In genomic region chr17:27935091-27935490, GRCm38 (mm10) we compare ENCODE assay signal across 20 mouse cellular contexts. TPM values are rescaled to one million over a fixed set of nuclear protein-coding genes. Genes with fewer than 3 reads are reported as not detected.
A peak's percentile ranks its signal among the peaks of the same experiment; 100 is the strongest.
DNase-seq lines count a peak whose midpoint lies in the region; ATAC-seq and TF ChIP-seq lines count a peak whose summit lies in the region.
"Had no signal": no experiment of that assay in that cellular context is flagged by ENCODE, and none has a peak within 500 bp of the region (broad histone marks: within the 10 kb centered on the region; RNA-seq: fewer than 3 reads in every experiment).

No protein-coding gene starts in this region.

- H3K4me2 ChIP-seq in kidney, postnatal 0 days (ENCODE audit: low read length): no peak overlapping the region
- H3K4me2 ChIP-seq in kidney, embryonic 14.5 days (replicated peaks; ENCODE audit: low read depth, low read length): no peak overlapping the region
- no peak overlapping the region for H3K4me2 ChIP-seq in intestine, postnatal 0 days (replicated peaks; ENCODE audit: low read depth)
- H3K4me2 ChIP-seq: forebrain, embryonic 15.5 days; hindbrain, embryonic 15.5 days; limb, embryonic 13.5 days; liver, embryonic 15.5 days had no signal

- H3K27ac ChIP-seq in kidney, postnatal 0 days: 0 out of 2 replicates have a peak overlapping the region, but pooled peaks have one; percentile 36
- no peak overlapping the region for H3K27ac ChIP-seq in kidney, embryonic 14.5 days (ENCODE audit: low read depth, low read length)
- peak overlapping the region; percentile 49 for H3K27ac ChIP-seq in bone marrow macrophage, adult 2 months (ENCODE audit: insufficient read depth, low read depth, low read length)
- H3K27ac ChIP-seq in intestine, postnatal 0 days (ENCODE audit: low read depth, low read length): no peak overlapping the region
- H3K27ac ChIP-seq: forebrain, embryonic 15.5 days; hindbrain, embryonic 15.5 days; liver, embryonic 15.5 days; midbrain, embryonic 10.5 days had no signal

- H3K4me1 ChIP-seq in kidney, postnatal 0 days (replicated peaks; ENCODE audit: insufficient read depth, low read length): peaks cover 23% of the 10 kb centered on the region
- H3K4me1 ChIP-seq in kidney, embryonic 14.5 days (ENCODE audit: control insufficient read depth, insufficient read depth, low read length): peaks cover 26% of the 10 kb centered on the region
- peaks cover 76% of the 10 kb centered on the region for H3K4me1 ChIP-seq in bone marrow macrophage, adult 2 months (ENCODE audit: control insufficient read depth, insufficient read depth, low read length)
- peaks cover 8% of the 10 kb centered on the region; the same call in 1 of the 2 replicates for H3K4me1 ChIP-seq in intestine, postnatal 0 days (replicated peaks; ENCODE audit: control insufficient read depth, insufficient read depth, low read length)

- H3K27me3 ChIP-seq in kidney, postnatal 0 days (ENCODE audit: insufficient read depth, low read length): no peaks in the 10 kb centered on the region
- H3K27me3 ChIP-seq in kidney, embryonic 14.5 days (ENCODE audit: control insufficient read depth, insufficient read depth, low read length): no peaks in the 10 kb centered on the region
- H3K27me3 ChIP-seq in intestine, postnatal 0 days (replicated peaks; ENCODE audit: control insufficient read depth, insufficient read depth, low read length): no peaks in the 10 kb centered on the region
- H3K27me3 ChIP-seq: forebrain, embryonic 15.5 days; hindbrain, embryonic 15.5 days; limb, embryonic 13.5 days; liver, embryonic 15.5 days; Patski had no signal

- H3K36me3 ChIP-seq in kidney, postnatal 0 days (ENCODE audit: insufficient read depth, low read length): no peaks in the 10 kb centered on the region
- no peaks in the 10 kb centered on the region for H3K36me3 ChIP-seq in kidney, embryonic 14.5 days (ENCODE audit: control insufficient read depth, insufficient read depth, low read length)
- H3K36me3 ChIP-seq in intestine, postnatal 0 days (ENCODE audit: control insufficient read depth, insufficient read depth): no peaks in the 10 kb centered on the region
- H3K36me3 ChIP-seq: forebrain, embryonic 15.5 days; hindbrain, embryonic 15.5 days; liver, embryonic 15.5 days; midbrain, embryonic 10.5 days had no signal

- no peak for TF ChIP-seq CTCF in kidney, postnatal 0 days (IDR thresholded peaks at IDR 0.05; ENCODE audit: low read depth)
- TF ChIP-seq CTCF in bone marrow macrophage, adult 2 months (IDR thresholded peaks at IDR 0.05; ENCODE audit: low read depth, low read length): no peak
- no peak for TF ChIP-seq CTCF in intestine, postnatal 0 days (IDR thresholded peaks at IDR 0.05; ENCODE audit: low read depth)

- TF ChIP-seq POLR2A in bone marrow macrophage, adult 2 months (IDR thresholded peaks at IDR 0.05; ENCODE audit: borderline replicate concordance, low read depth, low read length): no peak

- ATAC-seq in kidney, postnatal 0 days (replicated peaks; ENCODE audit: low FRiP score, low read depth): no peak
- ATAC-seq in kidney, embryonic 14.5 days (ENCODE audit: low FRiP score, low TSS enrichment): no peak
- ATAC-seq in monocyte, adult 5-6 weeks (replicated peaks; ENCODE audit: insufficient number of reproducible peaks, low FRiP score, low TSS enrichment, poor library complexity, severe bottlenecking): peak; percentile 74
- no peak for ATAC-seq in intestine, postnatal 0 days
- ATAC-seq: activated CD4-positive, CD25-positive, alpha-beta regulatory T cell, adult 4 months; forebrain, embryonic 15.5 days; Patski had no signal

- no peak overlapping the region for H3K4me3 ChIP-seq in kidney, postnatal 0 days (replicated peaks; ENCODE audit: low read depth, low read length)
- no peak overlapping the region for H3K4me3 ChIP-seq in kidney, embryonic 14.5 days (ENCODE audit: low read length)
- H3K4me3 ChIP-seq in bone marrow macrophage, adult 2 months (ENCODE audit: insufficient read depth, low read length): no peak overlapping the region
- no peak overlapping the region for H3K4me3 ChIP-seq in intestine, postnatal 0 days (ENCODE audit: low read depth, low read length)
- H3K4me3 ChIP-seq: forebrain, embryonic 15.5 days; hindbrain, embryonic 15.5 days; limb, embryonic 13.5 days; liver, embryonic 15.5 days; midbrain, embryonic 10.5 days had no signal

- no peak for DNase-seq in kidney, postnatal 0 days (ENCODE audit: low spot score)
- peak; percentile 59 for DNase-seq in lung, postnatal 10 days
- no peak for DNase-seq in gastrocnemius, postnatal 25 days
- DNase-seq: adrenal gland, postnatal 14 days; cerebellum, postnatal 10 days; heart, postnatal 10 days; kidney, adult 11 months; kidney, postnatal 25 days; layer of hippocampus, adult 9-11 months had no signal

- no peak overlapping the region for H3K9ac ChIP-seq in kidney, postnatal 0 days (ENCODE audit: low read depth, low read length)
- H3K9ac ChIP-seq in kidney, embryonic 14.5 days (ENCODE audit: low read depth, low read length): no peak overlapping the region
- H3K9ac ChIP-seq in intestine, postnatal 0 days (ENCODE audit: low read depth, low read length): no peak overlapping the region
- H3K9ac ChIP-seq: forebrain, embryonic 15.5 days; hindbrain, embryonic 15.5 days; limb, embryonic 13.5 days; liver, embryonic 15.5 days had no signal

- 72% methylated on average over 3 of the region's 3 CpGs for WGBS in kidney, postnatal 0 days
- 79% methylated on average over 3 of the region's 3 CpGs for WGBS in kidney, embryonic 14.5 days
- 78% methylated on average over 3 of the region's 3 CpGs for WGBS in intestine, postnatal 0 days

- no peaks in the 10 kb centered on the region for H3K9me3 ChIP-seq in kidney, postnatal 0 days (replicated peaks; ENCODE audit: low read length)
- no peaks in the 10 kb centered on the region for H3K9me3 ChIP-seq in kidney, embryonic 14.5 days (ENCODE audit: control insufficient read depth, low read length)
- no peaks in the 10 kb centered on the region for H3K9me3 ChIP-seq in intestine, postnatal 0 days (ENCODE audit: control insufficient read depth)
- H3K9me3 ChIP-seq: forebrain, embryonic 15.5 days; hindbrain, embryonic 15.5 days; limb, embryonic 13.5 days; liver, embryonic 15.5 days; midbrain, embryonic 10.5 days had no signal

RNA-seq across cellular contexts. Expression of gene Taf11, which starts 25.4 kb away (rescaled TPM):
- 55.5 and 58.1 TPM in 2 replicates for polyA plus RNA-seq in kidney, postnatal 0 days (2015; fragmentation: Nextera tagmentation; extraction: Ambion mirVana)
- 76.6 and 77.5 TPM in 2 replicates for polyA plus RNA-seq in kidney, embryonic 14.5 days (2014; fragmentation: Nextera tagmentation; extraction: Ambion mirVana)
- polyA plus RNA-seq in bone marrow macrophage, adult 2 months (2012; ENCODE audit: insufficient read depth, insufficient read length, missing spikeins): 30.7 and 33.2 TPM in 2 replicates
- 25.8 to 43.4 TPM (median 35.3 TPM) in 3 replicates for total RNA-seq in monocyte, adult 5-6 weeks (2017)
- 26.1 and 28.6 TPM in 2 replicates for polyA plus RNA-seq in intestine, postnatal 0 days (2015; fragmentation: Nextera tagmentation; extraction: Ambion mirVana)
- total RNA-seq in gastrocnemius, postnatal 25 days (2021): 10 to 100 TPM; 13.5 to 18.2 TPM

RNA-seq across cellular contexts. Expression of gene Anks1, which starts 26.0 kb away (rescaled TPM):
- 10.5 and 11.3 TPM in 2 replicates for polyA plus RNA-seq in kidney, postnatal 0 days (2015; fragmentation: Nextera tagmentation; extraction: Ambion mirVana)
- 8.0 and 14.2 TPM in 2 replicates for polyA plus RNA-seq in kidney, embryonic 14.5 days (2014; fragmentation: Nextera tagmentation; extraction: Ambion mirVana)
- polyA plus RNA-seq in bone marrow macrophage, adult 2 months (2012; ENCODE audit: insufficient read depth, insufficient read length, missing spikeins): 24.6 and 29.0 TPM in 2 replicates
- total RNA-seq in monocyte, adult 5-6 weeks (2017): 16.1 to 31.0 TPM (median 22.1 TPM) in 3 replicates
- 9.8 and 10.0 TPM in 2 replicates for polyA plus RNA-seq in intestine, postnatal 0 days (2015; fragmentation: Nextera tagmentation; extraction: Ambion mirVana)
- 10 to 100 TPM; 11.2 to 15.3 TPM for total RNA-seq in gastrocnemius, postnatal 25 days (2021)

Comparison
In these comparisons a context has a peak if more than half of its experiments do, and no peak if none do; other contexts are left out.
1. H3K27ac ChIP-seq: peak in kidney, postnatal 0 days (single experiment) and bone marrow macrophage, adult 2 months (single experiment); none in kidney, embryonic 14.5 days (single experiment) and intestine, postnatal 0 days (single experiment).